Mouse (Mus musculus) testis, adult 2 months (tissue): ENCODE measurements around the gene Ccnl1. TPM values are rescaled to one million over a fixed set of nuclear protein-coding genes. Genes with fewer than 3 reads are reported as not detected.

Source experiments
- H3K27ac ChIP-seq: fragments of 200-500 bp; 2 replicates; pipeline ENCODE4 v1.5.1; 2012; ENCODE audit warnings: low read depth, low read length; ENCODE audit not compliant: control insufficient read depth, insufficient read depth
- H3K27me3 ChIP-seq: fragments of 200-500 bp; 2 replicates; pipeline ENCODE4 v1.6.1; 2012; ENCODE audit warnings: mild to moderate bottlenecking, low read length, moderate library complexity; ENCODE audit not compliant: control insufficient read depth, insufficient read depth
- H3K36me3 ChIP-seq: fragments of 200-500 bp; 2 replicates; pipeline ENCODE4 v1.6.1; 2012; ENCODE audit warnings: mild to moderate bottlenecking, low read length; ENCODE audit not compliant: control insufficient read depth, insufficient read depth
- H3K4me1 ChIP-seq: fragments of 200-500 bp; 2 replicates; pipeline ENCODE4 v1.6.1; 2012; ENCODE audit warnings: low read length; ENCODE audit not compliant: control insufficient read depth, insufficient read depth
- H3K4me3 ChIP-seq: fragments of 200-500 bp; 2 replicates; pipeline ENCODE4 v1.5.1; 2012; ENCODE audit warnings: low read depth, mild to moderate bottlenecking, low read length, moderate library complexity, mixed read lengths; ENCODE audit not compliant: control insufficient read depth
- CTCF ChIP-seq: fragments of 200-500 bp; IDR thresholded peaks from 2 replicates; pipeline ENCODE4 v1.5.1; 2012; ENCODE audit warnings: low read depth, mild to moderate bottlenecking, inconsistent platforms, low read length, moderate library complexity; ENCODE audit not compliant: control insufficient read depth, insufficient read depth, insufficient replicate concordance
- POLR2A ChIP-seq: fragments of 200-500 bp; IDR thresholded peaks from 2 replicates; pipeline ENCODE4 v1.6.1; 2012; ENCODE audit warnings: low read depth, mild to moderate bottlenecking, inconsistent platforms, low read length, moderate library complexity; ENCODE audit not compliant: control insufficient read depth
- polyA plus RNA-seq: library from polyadenylated mRNA; depleted of rRNA; stranded (reverse); fragments of >200 nt; gene quantifications from 2 replicates; pipeline ENCODE4 v1.2.3, GENCODE M21; 2012

Gene Ccnl1
- polyA plus RNA-seq, 1 experiment = 30.5 TPM

DNA sequence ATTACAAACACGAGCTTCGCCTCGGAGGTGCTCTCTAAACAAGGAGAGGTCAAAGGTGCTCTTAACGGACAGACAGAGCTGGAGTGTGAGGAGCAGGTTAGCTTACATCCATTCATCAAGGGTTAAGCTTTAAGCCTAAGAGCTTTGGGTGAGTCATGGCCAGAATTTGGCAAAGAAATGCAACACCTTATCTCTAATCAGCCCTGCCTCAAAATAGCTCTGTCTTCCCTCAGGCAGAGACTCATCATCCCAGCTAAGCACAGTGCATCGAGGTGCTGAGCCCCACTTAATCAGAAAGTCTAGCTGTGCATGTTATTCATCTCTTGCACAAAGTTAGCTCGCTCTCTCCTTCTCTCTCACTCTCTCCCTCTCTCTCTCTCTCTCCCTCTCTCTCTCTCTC lies 53.3 kb downstream of the Ccnl1 start:
- no peaks in the 10 kb centered on the region for H3K27me3 ChIP-seq
- no peak overlapping the region for H3K27ac ChIP-seq
- TF ChIP-seq POLR2A (no peak), CTCF (no peak)
- no peak overlapping the region for H3K4me3 ChIP-seq
- no peaks in the 10 kb centered on the region for H3K36me3 ChIP-seq
- no peaks in the 10 kb centered on the region for H3K4me1 ChIP-seq

- Histone ChIP-seq H3K4me1 (no peaks in the 10 kb centered on the region), H3K4me3 (no peak overlapping the region), H3K27ac (no peak overlapping the region), H3K27me3 (no peaks in the 10 kb centered on the region), H3K36me3 (no peaks in the 10 kb centered on the region)
- TF ChIP-seq CTCF (no peak), POLR2A (no peak)
Measured at GRCm38 (mm10) chr3:65904106-65904505, 53.9 kb downstream of the Ccnl1 start.

DNA sequence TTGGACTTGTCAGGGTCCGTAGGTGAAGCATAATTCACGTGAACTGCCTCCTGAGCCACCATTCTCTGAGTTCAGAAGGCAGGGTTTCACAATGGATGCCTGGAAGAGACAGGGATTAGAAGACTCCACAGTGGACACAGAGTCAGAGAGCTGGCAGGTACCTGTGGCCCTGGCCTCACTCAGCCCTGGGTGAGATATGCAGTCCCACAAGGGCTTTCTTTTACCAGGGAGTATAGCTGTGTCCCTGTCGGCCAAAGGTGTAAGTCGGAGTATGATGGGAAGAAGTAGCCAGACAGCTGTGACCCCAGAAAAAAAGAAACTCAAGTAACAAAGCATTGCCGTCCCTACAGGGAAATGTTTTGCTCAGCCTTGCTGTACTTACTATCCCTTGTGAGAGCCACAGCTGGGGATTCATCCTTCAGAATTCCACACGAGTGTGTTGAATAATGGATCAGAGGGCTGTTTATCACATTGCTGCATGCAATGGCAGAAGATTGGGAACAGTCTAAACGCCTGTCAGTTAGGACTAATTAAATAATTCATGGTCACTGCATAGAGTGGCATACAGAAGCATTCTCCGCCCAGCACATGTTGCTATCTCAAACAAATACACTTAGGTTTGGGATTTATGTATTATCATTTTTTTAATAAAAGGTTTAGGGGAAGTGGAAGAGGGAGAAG lies 59.3 kb downstream of the Ccnl1 start:
- H3K27me3 ChIP-seq = no peaks in the 10 kb centered on the region
- H3K4me3 ChIP-seq = no peak overlapping the region
- TF ChIP-seq POLR2A = no peak
- no peak for TF ChIP-seq CTCF
- H3K36me3 ChIP-seq = no peaks in the 10 kb centered on the region
- H3K27ac ChIP-seq = no peak overlapping the region
- H3K4me1 ChIP-seq = no peaks in the 10 kb centered on the region

DNA sequence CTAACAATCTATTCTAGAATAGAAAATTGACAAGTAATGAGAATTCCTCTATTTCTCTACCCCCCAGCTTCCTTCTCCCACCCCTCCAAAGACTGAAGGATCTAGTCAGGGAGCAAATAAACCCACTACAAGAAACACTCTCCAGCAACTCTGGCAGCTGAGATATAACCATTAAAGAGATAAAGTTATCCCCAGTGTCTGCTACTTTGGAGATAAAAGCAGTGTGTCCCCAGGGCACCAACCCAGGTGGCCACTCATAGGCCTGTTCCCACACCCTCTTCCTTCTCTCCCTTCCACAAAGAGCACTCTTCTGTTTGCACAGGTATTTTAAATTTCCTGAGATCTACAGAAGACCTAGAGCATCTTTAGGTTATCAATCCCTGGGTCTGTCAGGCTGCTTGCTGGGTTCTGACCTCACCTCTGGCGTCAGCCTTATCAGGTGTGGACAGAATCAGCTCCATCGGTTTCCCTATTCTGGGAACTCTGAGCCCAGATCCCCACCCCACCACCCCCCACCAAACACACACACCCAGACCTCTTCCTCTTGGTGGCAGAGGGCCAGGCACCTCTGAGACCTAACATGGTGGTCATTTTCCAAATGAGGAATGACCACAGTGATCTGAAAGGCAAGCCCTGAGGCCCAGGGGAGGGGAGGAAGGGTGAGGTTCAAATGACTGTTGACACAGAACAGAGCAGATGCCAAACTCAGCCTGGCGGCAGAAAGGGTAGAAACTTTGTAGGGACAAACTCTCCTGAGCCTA lies 60.6 kb downstream of the Ccnl1 start:
- no peaks in the 10 kb centered on the region for H3K36me3 ChIP-seq
- TF ChIP-seq CTCF (no peak), POLR2A (no peak)
- no peak overlapping the region for H3K4me3 ChIP-seq
- no peaks in the 10 kb centered on the region for H3K27me3 ChIP-seq
- H3K27ac ChIP-seq = no peak overlapping the region
- no peaks in the 10 kb centered on the region for H3K4me1 ChIP-seq
